Mouse (Mus musculus): ENCODE data around the gene Uba52. TPM values are rescaled to one million over a fixed set of nuclear protein-coding genes. Genes with fewer than 3 reads are reported as not detected.

The Uba52 gene
- polyA plus RNA-seq, 1 experiment from 2014 or later: 920 TPM

GRCm38 (mm10) chr8:70509281-70509952 lies 1.2 kb downstream of the Uba52 start:
- no peak for ATAC-seq
- Histone ChIP-seq H3K27ac (peak overlapping the region; percentile 92), H3K9ac (peak overlapping the region; percentile 98), H3K4me2 (peak overlapping the region; percentile 99), H3K9me3 (replicated peaks) (no peaks in the 10 kb centered on the region), H3K4me3 (peak overlapping the region; percentile 98), H3K4me1 (peaks cover 41% of the 10 kb centered on the region), H3K36me3 (ENCODE audit: poor library complexity, severe bottlenecking) (peaks cover 47% of the 10 kb centered on the region), H3K27me3 (no peaks in the 10 kb centered on the region)
- 17% methylated on average over 25 of the region's 25 CpGs for WGBS

GRCm38 (mm10) chr8:70507027-70507393 lies 3.6 kb downstream of the Uba52 start:
- Histone ChIP-seq H3K36me3 (ENCODE audit: poor library complexity, severe bottlenecking) (peaks cover 32% of the 10 kb centered on the region), H3K9me3 (replicated peaks) (no peaks in the 10 kb centered on the region), H3K27me3 (peaks cover 22% of the 10 kb centered on the region), H3K27ac (peak overlapping the region; percentile 2; the same call in 1 of the 2 replicates), H3K9ac (no peak overlapping the region), H3K4me3 (peak overlapping the region; percentile 72), H3K4me2 (peak overlapping the region; percentile 77; the same call in 1 of the 2 replicates), H3K4me1 (peaks cover 59% of the 10 kb centered on the region)
- 64% methylated on average over 5 of the region's 5 CpGs for WGBS
- ATAC-seq: no peak

GRCm38 (mm10) chr8:70506328-70507026 lies 4.1 kb downstream of the Uba52 start, which contains the start of gene Rex1bd:
Gene Rex1bd (minus strand): TSS chr8:70506752.
- ATAC-seq: peak; percentile 83

GRCm38 (mm10) chr8:70505698-70506327 lies 4.8 kb downstream of the Uba52 start:
- Histone ChIP-seq H3K4me1 (peaks cover 59% of the 10 kb centered on the region), H3K9me3 (replicated peaks) (no peaks in the 10 kb centered on the region), H3K36me3 (ENCODE audit: poor library complexity, severe bottlenecking) (peaks cover 32% of the 10 kb centered on the region), H3K27ac (peak overlapping the region; percentile 91), H3K4me2 (peak overlapping the region; percentile 77), H3K27me3 (peaks cover 34% of the 10 kb centered on the region), H3K9ac (peak overlapping the region; percentile 90), H3K4me3 (peak overlapping the region; percentile 72)
- 38% methylated on average over 32 of the region's 32 CpGs for WGBS
- peak; percentile 15; the same call in 1 of the 2 replicates for ATAC-seq

More at GRCm38 (mm10) chr8:70506328-70507026, 4.1 kb downstream of the Uba52 start, which contains the start of gene Rex1bd:
- peaks cover 32% of the 10 kb centered on the region for H3K36me3 ChIP-seq (ENCODE audit: poor library complexity, severe bottlenecking)
- WGBS: 3% methylated on average over 40 of the region's 40 CpGs
- peak within 1 kb of the TSS; percentile 91 for H3K27ac ChIP-seq
- peaks cover 28% of the 10 kb centered on the region for H3K27me3 ChIP-seq
- H3K4me2 ChIP-seq: peak within 1 kb of the TSS; percentile 77
- H3K9ac ChIP-seq: peak within 1 kb of the TSS; percentile 90
- peaks cover 60% of the 10 kb centered on the region for H3K4me1 ChIP-seq
- H3K9me3 ChIP-seq (replicated peaks): no peaks in the 10 kb centered on the region
- H3K4me3 ChIP-seq: peak within 1 kb of the TSS; percentile 72

- Histone ChIP-seq H3K36me3 (ENCODE audit: poor library complexity, severe bottlenecking) (peaks cover 32% of the 10 kb centered on the region), H3K27ac (no peak overlapping the region), H3K4me2 (peak overlapping the region; percentile 77; the same call in 1 of the 2 replicates), H3K9me3 (replicated peaks) (no peaks in the 10 kb centered on the region), H3K9ac (no peak overlapping the region), H3K4me3 (no peak overlapping the region; the same call in 1 of the 2 replicates), H3K27me3 (peaks cover 44% of the 10 kb centered on the region), H3K4me1 (peaks cover 62% of the 10 kb centered on the region)
- no peak for ATAC-seq
- WGBS: 72% methylated on average over 3 of the region's 3 CpGs
Observed at GRCm38 (mm10) chr8:70504851-70505250, 5.8 kb downstream of the Uba52 start.

- no peaks in the 10 kb centered on the region for H3K9me3 ChIP-seq (replicated peaks)
- 81% methylated on average over 16 of the region's 16 CpGs for WGBS
- peaks cover 49% of the 10 kb centered on the region for H3K27me3 ChIP-seq
- peaks cover 58% of the 10 kb centered on the region for H3K4me1 ChIP-seq
- no peak overlapping the region for H3K4me2 ChIP-seq
- H3K27ac ChIP-seq: no peak overlapping the region
- peaks cover 32% of the 10 kb centered on the region for H3K36me3 ChIP-seq (ENCODE audit: poor library complexity, severe bottlenecking)
- H3K9ac ChIP-seq: peak overlapping the region; percentile 12; the same call in 1 of the 2 replicates
- H3K4me3 ChIP-seq: no peak overlapping the region
- no peak for ATAC-seq
Observed at GRCm38 (mm10) chr8:70504291-70504716, 6.3 kb downstream of the Uba52 start.

GRCm38 (mm10) chr8:70503062-70503750 lies 7.4 kb downstream of the Uba52 start:
- H3K4me1 ChIP-seq: peaks cover 48% of the 10 kb centered on the region
- no peak for ATAC-seq
- H3K4me3 ChIP-seq: no peak overlapping the region
- H3K4me2 ChIP-seq: peak overlapping the region; percentile 22; the same call in 1 of the 2 replicates
- 12% methylated on average over 46 of the region's 46 CpGs for WGBS
- peak overlapping the region; percentile 7; the same call in 1 of the 2 replicates for H3K9ac ChIP-seq
- no peaks in the 10 kb centered on the region for H3K9me3 ChIP-seq (replicated peaks)
- peaks cover 22% of the 10 kb centered on the region for H3K36me3 ChIP-seq (ENCODE audit: poor library complexity, severe bottlenecking)
- H3K27ac ChIP-seq: no peak overlapping the region
- peaks cover 60% of the 10 kb centered on the region for H3K27me3 ChIP-seq

- H3K4me1 ChIP-seq: peaks cover 46% of the 10 kb centered on the region
- no peak overlapping the region for H3K4me3 ChIP-seq
- H3K9ac ChIP-seq: peak overlapping the region; percentile 45; the same call in 1 of the 2 replicates
- WGBS: 35% methylated on average over 12 of the region's 12 CpGs
- H3K4me2 ChIP-seq: peak overlapping the region; percentile 24; the same call in 1 of the 2 replicates
- H3K9me3 ChIP-seq (replicated peaks): no peaks in the 10 kb centered on the region
- peaks cover 15% of the 10 kb centered on the region for H3K36me3 ChIP-seq (ENCODE audit: poor library complexity, severe bottlenecking)
- no peak for ATAC-seq
- H3K27me3 ChIP-seq: peaks cover 67% of the 10 kb centered on the region
- no peak overlapping the region for H3K27ac ChIP-seq
Observed at GRCm38 (mm10) chr8:70502540-70502939, 8.1 kb downstream of the Uba52 start.

- H3K9ac ChIP-seq: peak overlapping the region; percentile 45
- WGBS: 11% methylated on average over 23 of the region's 23 CpGs
- no peak overlapping the region for H3K27ac ChIP-seq
- peak overlapping the region; percentile 24 for H3K4me2 ChIP-seq
- H3K27me3 ChIP-seq: peaks cover 73% of the 10 kb centered on the region
- no peak overlapping the region for H3K4me3 ChIP-seq
- H3K4me1 ChIP-seq: peaks cover 46% of the 10 kb centered on the region
- ATAC-seq: no peak
- peaks cover 9% of the 10 kb centered on the region for H3K36me3 ChIP-seq (ENCODE audit: poor library complexity, severe bottlenecking)
- no peaks in the 10 kb centered on the region for H3K9me3 ChIP-seq (replicated peaks)
Observed at GRCm38 (mm10) chr8:70501820-70502529, 8.6 kb downstream of the Uba52 start.

- peaks cover 8% of the 10 kb centered on the region; the same call in 1 of the 2 replicates for H3K36me3 ChIP-seq (ENCODE audit: poor library complexity, severe bottlenecking)
- no peak for ATAC-seq
- peak overlapping the region; percentile 27 for H3K4me2 ChIP-seq
- H3K9ac ChIP-seq: no peak overlapping the region
- WGBS: 8% methylated on average over 39 of the region's 39 CpGs
- peaks cover 41% of the 10 kb centered on the region for H3K4me1 ChIP-seq
- H3K27ac ChIP-seq: no peak overlapping the region
- peaks cover 86% of the 10 kb centered on the region for H3K27me3 ChIP-seq
- no peaks in the 10 kb centered on the region for H3K9me3 ChIP-seq (replicated peaks)
- peak overlapping the region; percentile 19 for H3K4me3 ChIP-seq
Observed at GRCm38 (mm10) chr8:70500386-70501301, 10.0 kb downstream of the Uba52 start.

Data from forebrain, embryonic 13.5 days (tissue).